Mouse (Mus musculus) left cerebral cortex, adult 2 months (tissue): ENCODE data around the gene Slc38a8. TPM values are rescaled to one million over a fixed set of nuclear protein-coding genes. Genes with fewer than 3 reads are reported as not detected.

Source experiments
- DNase-seq, 2 experiments: peaks; one replicate each; pipeline ENCODE4 v3.0.0; 2021 to 2022; ENCODE audit warnings: low spot score in 2 of 2, mixed read lengths in 1 of 2; ENCODE audit errors: extremely low spot score in 1 of 2
- H3K27ac ChIP-seq: fragments of 200-600 bp; 2 replicates; pipeline ENCODE4 v1.8.1; 2022
- H3K4me3 ChIP-seq: fragments of 200-600 bp; 2 replicates; pipeline ENCODE4 v1.8.1; 2022
- CTCF ChIP-seq: fragments of 200-600 bp; IDR thresholded peaks from 2 replicates; pipeline ENCODE4 v1.8.1; 2022; ENCODE audit warnings: antibody characterized with exemption, mild to moderate bottlenecking, moderate library complexity
- intact Hi-C: fragments of 180-260 bp; cut with DNase I; formaldehyde crosslinking; loops from one replicate; pipeline ENCODE4 v1.15.1; 2025
- total RNA-seq, 2 experiments: library from RNA; stranded (reverse); gene quantifications; 2 replicates each; pipeline ENCODE4 v1.2.3; 2021

Slc38a8 gene
- total RNA-seq, 2 experiments from 2014 or later, result 0.30 to 0.48 TPM

GRCm38 (mm10) chr8:119434569-119434968, 66.9 kb downstream of the Slc38a8 start:
- TF ChIP-seq CTCF, result no peak
- DNase-seq, result no peak
- intact Hi-C loops, result no loop called here
- no peak overlapping the region for H3K4me3 ChIP-seq
- no peak overlapping the region for H3K27ac ChIP-seq

- no peak for DNase-seq
- Histone ChIP-seq H3K4me3 (no peak within 1 kb of the TSS), H3K27ac (no peak within 1 kb of the TSS)
- TF ChIP-seq CTCF, result no peak
- intact Hi-C loops, result no loop called here
Measured at GRCm38 (mm10) chr8:119433582-119434174, 67.8 kb downstream of the Slc38a8 start, which contains the start of gene Osgin1. Gene Osgin1, plus strand, starts transcription at chr8:119434124.

DNA sequence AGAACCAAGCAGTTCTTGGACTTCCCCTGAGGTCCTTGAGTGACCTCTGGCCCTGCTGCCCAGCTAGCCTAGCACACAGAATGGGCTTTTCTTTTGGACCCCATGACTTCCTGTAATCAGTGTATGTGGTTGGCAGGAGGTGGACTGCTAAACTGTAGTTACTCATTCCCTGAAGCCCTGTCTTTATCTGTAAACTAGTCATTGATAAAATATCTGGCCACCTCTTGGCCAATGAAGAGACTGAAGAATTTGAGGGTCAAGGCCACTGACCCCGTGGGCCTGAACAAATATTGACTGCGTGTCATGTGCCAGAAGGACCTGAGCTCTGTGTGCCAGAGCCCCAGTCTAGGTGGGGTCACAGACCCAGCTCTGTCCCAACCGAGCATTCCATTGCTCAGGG, 69.1 kb downstream of the Slc38a8 start:
- no peak for TF ChIP-seq CTCF
- H3K27ac ChIP-seq, result no peak overlapping the region
- H3K4me3 ChIP-seq, result no peak overlapping the region
- DNase-seq, result no peak
- intact Hi-C loops, result no loop called here

- no peak overlapping the region for H3K4me3 ChIP-seq
- no peak for TF ChIP-seq CTCF
- intact Hi-C loops, result no loop called here
- no peak for DNase-seq
- H3K27ac ChIP-seq, result no peak overlapping the region
Measured at GRCm38 (mm10) chr8:119430690-119431089, 70.8 kb downstream of the Slc38a8 start.

DNA sequence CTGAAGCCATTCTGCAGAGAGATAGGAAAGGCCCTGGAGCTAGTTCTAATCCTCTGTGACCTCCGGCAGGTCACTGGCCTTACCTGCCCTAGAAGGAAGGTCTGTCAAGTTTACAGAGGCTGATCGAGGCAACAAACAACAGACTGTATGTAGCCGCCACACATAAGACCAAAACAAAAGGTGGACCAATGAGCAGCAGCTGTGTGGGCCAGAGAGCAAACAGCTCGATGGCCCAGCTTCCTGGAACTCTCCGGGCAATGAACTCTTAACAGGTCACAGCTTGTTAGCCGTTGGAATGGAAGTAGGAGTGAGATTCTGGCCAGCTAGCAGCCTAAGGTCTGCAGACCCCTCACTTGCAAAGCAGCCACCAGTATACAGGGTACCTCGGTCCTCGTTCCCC, 71.2 kb downstream of the Slc38a8 start:
- intact Hi-C loops, result no loop called here
- Histone ChIP-seq H3K27ac (no peak overlapping the region), H3K4me3 (no peak overlapping the region)
- no peak for DNase-seq
- TF ChIP-seq CTCF, result no peak

Other genes starting within 250 kb of the Slc38a8 start
- 100 to 1,000 TPM; 314 to 321 TPM for gene Hsbp1, start 157.2 kb downstream of the Slc38a8 start, total RNA-seq
- 10 to 100 TPM; 26.1 to 28.7 TPM for gene Mlycd, start 106.8 kb downstream of the Slc38a8 start, total RNA-seq
- gene Osgin1, start 67.6 kb downstream of the Slc38a8 start, total RNA-seq, result under 1 TPM in 1 of 2 experiments, not detected in 1; 0.40 TPM
- 10 to 100 TPM; 63.3 to 80.9 TPM for gene Necab2, start 55.0 kb downstream of the Slc38a8 start, total RNA-seq
- 10 to 100 TPM; 61.0 to 64.3 TPM for gene Mbtps1, start 57.0 kb upstream of the Slc38a8 start, total RNA-seq
- gene Hsdl1, start 73.5 kb upstream of the Slc38a8 start, total RNA-seq, result 10 to 100 TPM; 42.3 to 43.1 TPM
- under 1 TPM; 0.27 to 0.35 TPM for gene Dnaaf1, start 73.5 kb upstream of the Slc38a8 start, total RNA-seq
- 10 to 100 TPM; 10.7 to 12.1 TPM for gene Taf1c, start 103.5 kb upstream of the Slc38a8 start, total RNA-seq
- under 1 TPM; 0.18 to 0.54 TPM for gene Adad2, start 111.0 kb upstream of the Slc38a8 start, total RNA-seq
- gene Kcng4, start 134.0 kb upstream of the Slc38a8 start, total RNA-seq, result 1 to 10 TPM; 3.4 TPM
- 10 to 100 TPM in 1 of 2 experiments, 1 to 10 TPM in 1; 9.7 to 10.6 TPM for gene Wfdc1, start 164.7 kb upstream of the Slc38a8 start, total RNA-seq
- gene Atp2c2, start 198.3 kb upstream of the Slc38a8 start, total RNA-seq, result 1 to 10 TPM; 1.8 to 2.3 TPM